Mouse (Mus musculus) liver, adult 2 months (tissue): ENCODE measurements around the gene Bcl11b. TPM values are rescaled to one million over a fixed set of nuclear protein-coding genes. Genes with fewer than 3 reads are reported as not detected.

Experiments
- DNase-seq: peaks from one replicate; pipeline ENCODE4 v3.0.0-alpha.2; 2011; ENCODE audit warnings: low read depth, low spot score; ENCODE audit errors: extremely low read depth
- H3K27ac ChIP-seq: fragments of 200-500 bp; replicated peaks from 2 replicates; pipeline ENCODE4 v1.5.1; 2012; ENCODE audit warnings: low read depth, mild to moderate bottlenecking, control low read depth, inconsistent platforms, low read length; ENCODE audit not compliant: insufficient read depth
- H3K27me3 ChIP-seq: fragments of 200-500 bp; 2 replicates; pipeline ENCODE4 v1.6.1; 2012; ENCODE audit warnings: mild to moderate bottlenecking, moderate library complexity, low read length, inconsistent platforms; ENCODE audit not compliant: control insufficient read depth, insufficient read depth
- H3K36me3 ChIP-seq: fragments of 200-500 bp; 2 replicates; pipeline ENCODE4 v1.6.1; 2012; ENCODE audit warnings: low read length, inconsistent platforms; ENCODE audit not compliant: control insufficient read depth, insufficient read depth
- H3K4me1 ChIP-seq: fragments of 200-500 bp; 2 replicates; pipeline ENCODE4 v1.6.1; 2011; ENCODE audit warnings: low read length; ENCODE audit not compliant: control insufficient read depth, insufficient read depth
- H3K4me3 ChIP-seq: fragments of 200-500 bp; 2 replicates; pipeline ENCODE4 v1.5.1; 2011; ENCODE audit warnings: low read depth, mild to moderate bottlenecking, control low read depth, low read length, moderate library complexity; ENCODE audit not compliant: insufficient read depth
- H3K79me2 ChIP-seq: fragments of 200-500 bp; 2 replicates; pipeline ENCODE4 v1.6.1; 2012; ENCODE audit warnings: inconsistent platforms, mild to moderate bottlenecking, low read length, moderate library complexity; ENCODE audit not compliant: control insufficient read depth, insufficient read depth
- H3K9ac ChIP-seq: fragments of 200-500 bp; 2 replicates; pipeline ENCODE4 v1.6.1; 2012; ENCODE audit warnings: low read depth, mild to moderate bottlenecking, control low read depth, inconsistent platforms, low read length
- CTCF ChIP-seq: fragments of 200-500 bp; IDR thresholded peaks from 2 replicates; pipeline ENCODE4 v1.5.1; 2011; ENCODE audit warnings: low read depth, low read length, control low read depth
- POLR2A ChIP-seq: fragments of 200-500 bp; IDR thresholded peaks from 2 replicates; pipeline ENCODE4 v1.6.1; 2011; ENCODE audit warnings: low read length, control low read depth; ENCODE audit not compliant: insufficient read depth; ENCODE audit errors: extremely low read depth
- WGBS: fragments of 180-500 bp; shearing (Covaris S2); methylation state at CpG from one replicate; pipeline ENCODE4 v1.1.7; 2018; 5-methylcytosine and 5-hydroxymethylcytosine counted together
- polyA plus RNA-seq: library from polyadenylated mRNA; depleted of rRNA; stranded (reverse); fragments of >200 nt; gene quantifications from 2 replicates; pipeline ENCODE4 v1.2.3, GENCODE M21; 2012
- total RNA-seq: library from RNA; depleted of rRNA; stranded (reverse); fragments of >200 nt; gene quantifications from 2 replicates; pipeline ENCODE4 v1.2.3, GENCODE M21; 2014

Gene Bcl11b
- total and polyA plus RNA-seq, 2 experiments = 0.18 to 0.39 TPM

- Histone ChIP-seq H3K27ac (no peak overlapping the region), H3K27me3 (no peaks in the 10 kb centered on the region), H3K9ac (no peak overlapping the region), H3K4me3 (no peak overlapping the region), H3K4me1 (no peaks in the 10 kb centered on the region), H3K79me2 (no peaks in the 10 kb centered on the region), H3K36me3 (no peaks in the 10 kb centered on the region)
- TF ChIP-seq POLR2A (no peak), CTCF (no peak)
- DNase-seq = no peak
- WGBS = 84% methylated on average over 22 of the region's 22 CpGs
Measured at GRCm38 (mm10) chr12:107926074-107926855, 77.1 kb downstream of the Bcl11b start.

GRCm38 (mm10) chr12:107924696-107925095 lies 78.7 kb downstream of the Bcl11b start:
- Histone ChIP-seq H3K9ac (no peak overlapping the region), H3K4me3 (no peak overlapping the region), H3K4me1 (no peaks in the 10 kb centered on the region), H3K79me2 (no peaks in the 10 kb centered on the region), H3K27ac (no peak overlapping the region), H3K36me3 (no peaks in the 10 kb centered on the region), H3K27me3 (no peaks in the 10 kb centered on the region)
- no peak for DNase-seq
- TF ChIP-seq POLR2A (no peak), CTCF (no peak)
- 84% methylated on average over 4 of the region's 4 CpGs for WGBS

- Histone ChIP-seq H3K79me2 (no peaks in the 10 kb centered on the region), H3K27ac (no peak overlapping the region), H3K9ac (no peak overlapping the region), H3K4me1 (no peaks in the 10 kb centered on the region), H3K4me3 (no peak overlapping the region), H3K27me3 (no peaks in the 10 kb centered on the region), H3K36me3 (no peaks in the 10 kb centered on the region)
- TF ChIP-seq CTCF = no peak
- TF ChIP-seq POLR2A = no peak
- WGBS = 57% methylated on average over 3 of the region's 3 CpGs
- no peak for DNase-seq
Measured at GRCm38 (mm10) chr12:107923963-107924362, 79.4 kb downstream of the Bcl11b start.

GRCm38 (mm10) chr12:107922180-107922579 lies 81.2 kb downstream of the Bcl11b start:
- Histone ChIP-seq H3K27ac (no peak overlapping the region), H3K4me3 (no peak overlapping the region), H3K36me3 (no peaks in the 10 kb centered on the region), H3K9ac (no peak overlapping the region), H3K79me2 (no peaks in the 10 kb centered on the region), H3K4me1 (no peaks in the 10 kb centered on the region), H3K27me3 (no peaks in the 10 kb centered on the region)
- DNase-seq = no peak
- WGBS = 92% methylated on average over 7 of the region's 7 CpGs
- no peak for TF ChIP-seq POLR2A
- no peak for TF ChIP-seq CTCF

- Histone ChIP-seq H3K4me3 (no peak overlapping the region), H3K4me1 (no peaks in the 10 kb centered on the region), H3K9ac (no peak overlapping the region), H3K27ac (no peak overlapping the region), H3K27me3 (no peaks in the 10 kb centered on the region), H3K36me3 (no peaks in the 10 kb centered on the region), H3K79me2 (no peaks in the 10 kb centered on the region)
- DNase-seq = no peak
- no peak for TF ChIP-seq POLR2A
- no peak for TF ChIP-seq CTCF
- 81% methylated on average over 7 of the region's 7 CpGs for WGBS
Measured at GRCm38 (mm10) chr12:107921566-107921965, 81.8 kb downstream of the Bcl11b start.

- no peak overlapping the region for H3K4me3 ChIP-seq
- H3K4me1 ChIP-seq = no peaks in the 10 kb centered on the region
- TF ChIP-seq CTCF (no peak), POLR2A (no peak)
- no peaks in the 10 kb centered on the region for H3K27me3 ChIP-seq
- no peaks in the 10 kb centered on the region for H3K79me2 ChIP-seq
- WGBS = 82% methylated on average over 6 of the region's 6 CpGs
- DNase-seq = no peak
- H3K36me3 ChIP-seq = no peaks in the 10 kb centered on the region
- H3K9ac ChIP-seq = no peak overlapping the region
- no peak overlapping the region for H3K27ac ChIP-seq
Measured at GRCm38 (mm10) chr12:107921154-107921553, 82.2 kb downstream of the Bcl11b start.
